Mouse (Mus musculus): ENCODE results near the gene Jdp2.

DNA sequence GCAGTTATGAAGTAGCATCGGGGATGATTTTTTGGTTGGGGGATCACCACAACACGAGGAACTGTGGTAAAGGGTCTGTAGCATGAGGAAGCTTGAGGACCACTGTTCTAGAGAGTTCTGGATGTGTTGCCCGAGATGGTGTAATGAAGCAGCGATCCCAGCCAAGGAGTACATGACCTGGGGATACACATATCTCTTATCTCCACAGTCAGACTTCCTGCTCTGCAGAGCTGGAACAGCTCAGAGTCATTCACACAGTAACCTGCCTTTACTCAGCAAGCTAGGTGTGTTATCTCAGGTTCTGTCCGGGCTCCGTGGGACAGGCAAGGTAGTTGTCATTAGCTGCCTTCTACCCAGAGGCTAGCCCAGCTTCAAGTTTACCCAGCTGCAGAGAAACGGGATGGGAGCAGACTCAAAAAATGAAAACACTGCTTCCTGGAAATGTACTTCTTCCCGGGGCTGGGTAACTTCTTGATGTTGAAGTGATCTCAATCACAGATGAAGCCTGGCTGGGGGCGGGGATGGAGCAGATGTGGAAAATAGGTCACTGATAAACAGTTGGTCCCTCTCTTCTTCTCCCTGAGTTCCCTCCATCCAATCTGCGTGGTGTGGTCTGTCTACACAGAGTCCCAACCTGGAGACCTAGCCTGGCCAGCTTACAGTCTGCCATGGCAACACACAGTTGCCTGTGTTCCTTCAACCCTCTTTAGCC is 42.2 kb downstream of the Jdp2 start:
- no peak; the same call in 2 of the 3 replicates for TF ChIP-seq GATA1 (IDR thresholded peaks at IDR 0.05; ENCODE audit: borderline replicate concordance, low read length)
- no peak for TF ChIP-seq FLI1 (IDR thresholded peaks at IDR 0.05; ENCODE audit: low read length)
